Mouse (Mus musculus) lung, embryonic 16.5 days (tissue): Measurements from ENCODE around the gene Map2. TPM values are rescaled to one million over a fixed set of nuclear protein-coding genes. Genes with fewer than 3 reads are reported as not detected.

Source experiments
- ATAC-seq: fragments of 200-750 bp; cut with Nextera tagmentation; 2 replicates; pipeline ENCODE4 v1.8.0; 2017; ENCODE audit warnings: low read depth, mild to moderate bottlenecking, moderate library complexity
- H3K27ac ChIP-seq: fragments of 300-500 bp; sonication (generic); 2 replicates; pipeline ENCODE4 v1.5.1; 2014; ENCODE audit warnings: mild to moderate bottlenecking, control low read depth, low read length
- H3K27me3 ChIP-seq: fragments of 300-500 bp; sonication (generic); 2 replicates; pipeline ENCODE4 v1.6.1; 2014; ENCODE audit warnings: low read depth, low read length, mixed read lengths; ENCODE audit not compliant: control insufficient read depth, insufficient read depth
- H3K36me3 ChIP-seq: fragments of 300-500 bp; sonication (generic); 2 replicates; pipeline ENCODE4 v1.6.1; 2014; ENCODE audit warnings: low read length; ENCODE audit not compliant: control insufficient read depth, insufficient read depth
- H3K4me1 ChIP-seq: fragments of 300-500 bp; sonication (generic); replicated peaks from 2 replicates; pipeline ENCODE4 v1.6.1; 2014; ENCODE audit warnings: low read length, mixed read lengths; ENCODE audit not compliant: control insufficient read depth, insufficient read depth
- H3K4me2 ChIP-seq: fragments of 300-500 bp; sonication (generic); 2 replicates; pipeline ENCODE4 v1.6.1; 2014; ENCODE audit warnings: low read depth, low read length, control low read depth
- H3K4me3 ChIP-seq: fragments of 300-500 bp; sonication (generic); 2 replicates; pipeline ENCODE4 v1.5.1; 2014; ENCODE audit warnings: mild to moderate bottlenecking, low read length, control low read depth
- H3K9ac ChIP-seq: fragments of 300-500 bp; sonication (generic); 2 replicates; pipeline ENCODE4 v1.6.1; 2014; ENCODE audit warnings: low read length, control low read depth
- H3K9me3 ChIP-seq: fragments of 300-500 bp; sonication (generic); 2 replicates; pipeline ENCODE4 v1.6.1; 2016; ENCODE audit warnings: low read length; ENCODE audit not compliant: control insufficient read depth
- WGBS: fragments of 180-500 bp; shearing (Covaris S2); extraction: QIAGEN DNeasy Blood & Tissue Kit; methylation state at CpG from one replicate; pipeline ENCODE4 v1.1.7; 2014; 5-methylcytosine and 5-hydroxymethylcytosine counted together
- polyA plus RNA-seq: library from polyadenylated mRNA; unstranded; fragments of >200 nt; fragmentation: Nextera tagmentation; extraction: Ambion mirVana; gene quantifications from 2 replicates; pipeline ENCODE4 v1.2.1, GENCODE M21; 2015

The Map2 gene
- polyA plus RNA-seq, 1 experiment from 2014 or later, result 13.1 TPM

DNA sequence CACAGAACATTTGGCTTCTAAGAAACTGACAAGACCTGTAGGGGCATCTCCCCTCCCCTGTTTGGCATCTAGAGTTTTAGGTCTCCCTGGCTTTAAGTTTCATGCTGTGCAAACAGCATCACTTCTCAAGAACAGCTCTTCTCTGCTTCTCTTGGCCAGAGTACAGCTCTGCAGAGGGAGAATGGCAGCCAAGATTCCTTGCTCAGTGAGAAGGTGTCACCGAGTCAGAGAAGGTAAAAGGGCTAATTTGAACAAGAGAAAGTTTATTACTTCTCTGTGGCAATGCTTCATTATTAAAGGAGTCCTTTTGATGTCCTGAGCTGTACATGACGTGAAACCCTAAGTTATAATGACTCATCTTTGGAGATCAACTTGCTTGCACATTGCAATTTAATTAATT is 10.4 kb upstream of the Map2 start:
- WGBS, result 46% methylated on average over 2 of the region's 2 CpGs

GRCm38 (mm10) chr1:66168722-66169121 is 6.4 kb upstream of the Map2 start:
- H3K27ac ChIP-seq, result no peak overlapping the region
- no peak overlapping the region for H3K9ac ChIP-seq
- no peaks in the 10 kb centered on the region for H3K27me3 ChIP-seq
- no peaks in the 10 kb centered on the region for H3K9me3 ChIP-seq
- H3K36me3 ChIP-seq, result no peaks in the 10 kb centered on the region
- WGBS, result 34% methylated on average over 5 of the region's 5 CpGs
- no peak overlapping the region for H3K4me3 ChIP-seq
- H3K4me1 ChIP-seq, result 0 out of 2 replicates have a peak, but pooled peaks cover 3% of the 10 kb centered on the region
- H3K4me2 ChIP-seq, result no peak overlapping the region
- peak; percentile 60; the same call in 1 of the 2 replicates for ATAC-seq

More for the DNA sequence above, 10.4 kb upstream of the Map2 start:
- no peak for ATAC-seq
- Histone ChIP-seq H3K27ac (no peak overlapping the region), H3K4me3 (no peak overlapping the region), H3K4me2 (no peak overlapping the region), H3K36me3 (no peaks in the 10 kb centered on the region), H3K9ac (no peak overlapping the region), H3K9me3 (no peaks in the 10 kb centered on the region), H3K4me1 (0 out of 2 replicates have a peak, but pooled peaks cover 3% of the 10 kb centered on the region), H3K27me3 (no peaks in the 10 kb centered on the region)

DNA sequence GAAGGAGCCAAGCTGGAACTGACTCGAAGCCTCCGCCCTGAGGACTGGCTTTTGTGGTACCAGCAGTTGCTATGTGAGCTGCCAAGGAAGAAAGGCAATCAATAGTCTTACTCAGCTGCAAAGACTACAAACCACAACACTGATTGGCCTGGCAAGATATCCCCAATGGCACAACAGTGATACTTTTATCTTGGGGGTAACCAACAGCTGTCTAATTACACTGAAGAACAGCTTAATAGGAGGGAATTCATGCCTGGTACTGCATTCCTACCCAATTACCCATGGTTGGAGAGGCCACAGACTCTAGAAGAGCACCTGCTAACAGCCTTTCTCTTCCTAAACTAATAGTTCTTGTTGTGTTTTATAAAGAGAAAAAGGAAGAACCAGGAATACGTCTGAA is 2.9 kb upstream of the Map2 start:
- Histone ChIP-seq H3K4me2 (no peak overlapping the region), H3K36me3 (no peaks in the 10 kb centered on the region), H3K27ac (no peak overlapping the region), H3K4me3 (no peak overlapping the region), H3K9ac (no peak overlapping the region), H3K27me3 (no peaks in the 10 kb centered on the region), H3K4me1 (peaks cover 14% of the 10 kb centered on the region), H3K9me3 (no peaks in the 10 kb centered on the region)
- no peak for ATAC-seq
- 84% methylated on average over 3 of the region's 3 CpGs for WGBS

DNA sequence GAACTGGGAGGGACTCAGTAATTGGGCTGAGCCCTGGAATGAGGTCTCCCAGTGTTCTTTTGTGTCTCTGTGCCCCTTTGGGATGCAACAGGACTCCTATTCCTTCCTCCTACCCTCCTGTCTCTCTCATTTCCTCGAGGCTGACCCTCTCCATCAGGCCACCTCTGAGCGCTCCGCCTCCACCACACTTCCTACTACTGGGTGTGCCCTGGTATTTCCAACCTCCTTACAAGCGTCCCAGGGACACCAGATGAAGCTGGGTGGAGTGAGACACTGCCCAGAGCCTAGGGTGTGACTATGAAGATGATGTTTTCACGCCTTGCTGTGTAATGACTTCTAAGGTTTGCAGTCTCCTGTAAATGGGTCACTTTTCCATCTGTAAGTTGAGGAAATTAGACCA is 1.4 kb upstream of the Map2 start:
- Histone ChIP-seq H3K9me3 (no peaks in the 10 kb centered on the region), H3K4me3 (no peak overlapping the region), H3K4me2 (no peak overlapping the region), H3K27me3 (no peaks in the 10 kb centered on the region), H3K4me1 (peaks cover 14% of the 10 kb centered on the region), H3K36me3 (no peaks in the 10 kb centered on the region), H3K27ac (no peak overlapping the region), H3K9ac (no peak overlapping the region)
- ATAC-seq, result no peak
- WGBS, result 55% methylated on average over 5 of the region's 5 CpGs

DNA sequence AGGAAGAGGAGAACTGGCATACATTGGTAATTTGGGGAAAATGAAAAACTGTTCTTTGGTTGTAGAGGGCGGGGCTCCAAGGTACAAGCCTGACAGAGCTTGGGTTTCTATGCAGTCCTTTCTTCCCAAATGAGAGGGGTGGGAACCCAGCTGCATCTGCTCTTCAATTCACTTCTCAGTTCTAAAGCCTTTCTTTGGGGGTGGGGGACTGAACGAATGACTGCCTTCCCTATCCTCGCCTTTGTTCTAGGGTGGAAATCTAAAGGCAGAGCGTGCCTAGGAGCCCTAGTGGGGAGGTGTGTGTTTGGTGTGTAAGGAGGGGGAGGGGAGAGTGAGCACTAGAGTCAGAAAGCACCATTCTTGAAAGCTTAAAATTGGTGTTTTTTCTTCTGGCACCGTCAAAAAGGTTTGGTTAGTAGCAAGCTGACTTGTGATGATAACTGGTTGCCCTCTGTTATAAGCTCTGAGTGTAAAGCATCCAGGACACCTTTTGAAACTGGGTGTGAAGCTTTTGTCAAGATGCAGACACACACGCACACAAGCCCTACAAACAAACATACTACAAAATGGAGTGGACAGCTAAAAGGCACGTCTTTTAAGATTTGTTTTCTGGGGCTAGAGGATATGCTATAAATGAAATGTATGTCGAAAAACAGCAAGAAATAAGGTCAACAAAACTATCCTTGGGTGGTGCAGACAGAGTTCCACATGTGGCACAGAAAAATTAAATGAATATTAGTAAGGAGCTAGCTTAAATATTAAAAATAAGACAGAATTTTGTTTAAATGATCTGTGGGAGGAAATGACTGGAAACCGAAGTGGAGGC is 1.2 kb downstream of the Map2 start:
- ATAC-seq, result no peak
- Histone ChIP-seq H3K27me3 (no peaks in the 10 kb centered on the region), H3K4me2 (peak overlapping the region; percentile 90)

GRCm38 (mm10) chr1:66176838-66177105 is 1.7 kb downstream of the Map2 start:
- peaks cover 11% of the 10 kb centered on the region for H3K4me1 ChIP-seq
- no peaks in the 10 kb centered on the region for H3K27me3 ChIP-seq
- no peaks in the 10 kb centered on the region for H3K36me3 ChIP-seq
- WGBS, result 60% methylated on average over 2 of the region's 2 CpGs
- ATAC-seq, result no peak
- no peak overlapping the region for H3K9ac ChIP-seq
- H3K27ac ChIP-seq, result no peak overlapping the region
- H3K4me2 ChIP-seq, result no peak overlapping the region
- H3K4me3 ChIP-seq, result no peak overlapping the region
- no peaks in the 10 kb centered on the region for H3K9me3 ChIP-seq

More for the DNA sequence above, 1.2 kb downstream of the Map2 start:
- peaks cover 11% of the 10 kb centered on the region for H3K4me1 ChIP-seq
- H3K9ac ChIP-seq, result peak overlapping the region; percentile 72
- no peak overlapping the region for H3K27ac ChIP-seq
- no peaks in the 10 kb centered on the region for H3K9me3 ChIP-seq
- no peaks in the 10 kb centered on the region for H3K36me3 ChIP-seq
- WGBS, result 24% methylated on average over 9 of the region's 9 CpGs
- H3K4me3 ChIP-seq, result peak overlapping the region; percentile 76

- Histone ChIP-seq H3K9ac (no peak overlapping the region), H3K4me1 (peaks cover 11% of the 10 kb centered on the region), H3K27ac (no peak overlapping the region), H3K4me3 (no peak overlapping the region), H3K9me3 (no peaks in the 10 kb centered on the region), H3K36me3 (no peaks in the 10 kb centered on the region), H3K27me3 (no peaks in the 10 kb centered on the region), H3K4me2 (no peak overlapping the region)
- no peak for ATAC-seq
- 52% methylated on average over 4 of the region's 4 CpGs for WGBS
Measured at GRCm38 (mm10) chr1:66177489-66178170, 2.6 kb downstream of the Map2 start.

- peak overlapping the region; percentile 19 for H3K4me3 ChIP-seq
- ATAC-seq, result no peak
- 58% methylated on average over 12 of the region's 12 CpGs for WGBS
Measured at GRCm38 (mm10) chr1:66187016-66187681, 12.1 kb downstream of the Map2 start.

GRCm38 (mm10) chr1:66192401-66192800 is 17.3 kb downstream of the Map2 start:
- H3K27ac ChIP-seq, result no peak overlapping the region
- H3K4me1 ChIP-seq, result 0 out of 2 replicates have a peak, but pooled peaks cover under 1% of the 10 kb centered on the region
- no peaks in the 10 kb centered on the region for H3K36me3 ChIP-seq
- no peaks in the 10 kb centered on the region for H3K27me3 ChIP-seq
- ATAC-seq, result no peak
- H3K4me3 ChIP-seq, result no peak overlapping the region
- H3K9me3 ChIP-seq, result no peaks in the 10 kb centered on the region
- no peak overlapping the region for H3K9ac ChIP-seq
- WGBS, result 96% methylated on average over 1 of the region's 1 CpGs
- no peak overlapping the region for H3K4me2 ChIP-seq

More at GRCm38 (mm10) chr1:66187016-66187681, 12.1 kb downstream of the Map2 start:
- no peaks in the 10 kb centered on the region for H3K9me3 ChIP-seq
- H3K27me3 ChIP-seq, result no peaks in the 10 kb centered on the region
- H3K9ac ChIP-seq, result no peak overlapping the region
- peak overlapping the region; percentile 40 for H3K4me2 ChIP-seq
- H3K27ac ChIP-seq, result no peak overlapping the region
- H3K4me1 ChIP-seq, result peaks cover 3% of the 10 kb centered on the region; the same call in 1 of the 2 replicates
- H3K36me3 ChIP-seq, result no peaks in the 10 kb centered on the region
